Mouse (Mus musculus) stomach, embryonic 16.5 days (tissue): ENCODE measurements at regions not wholly inside any gene's neighbourhood (a gene's known extent, or its start where the extent isn't known, plus 50 kb on each side); places are given as distances from the start of the nearest gene placed in this dataset.

Source experiments
- ATAC-seq: fragments of 200-750 bp; cut with Nextera tagmentation; 2 replicates; pipeline ENCODE4 v1.8.0; 2017; ENCODE audit warnings: moderate number of reproducible peaks, moderate TSS enrichment; ENCODE audit not compliant: insufficient read depth, low FRiP score
- H3K27ac ChIP-seq: fragments of 300-500 bp; sonication (generic); 2 replicates; pipeline ENCODE4 v1.5.1; 2014; ENCODE audit warnings: low read length
- H3K27me3 ChIP-seq: fragments of 300-500 bp; sonication (generic); 2 replicates; pipeline ENCODE4 v1.6.1; 2014; ENCODE audit warnings: low read length, control low read depth, mixed read lengths; ENCODE audit not compliant: control insufficient read depth, insufficient read depth
- H3K36me3 ChIP-seq: fragments of 300-500 bp; sonication (generic); 2 replicates; pipeline ENCODE4 v1.6.1; 2014; ENCODE audit warnings: low read length; ENCODE audit not compliant: control insufficient read depth, insufficient read depth
- H3K4me1 ChIP-seq: fragments of 300-500 bp; sonication (generic); 2 replicates; pipeline ENCODE4 v1.6.1; 2014; ENCODE audit warnings: low read length, control low read depth, mixed read lengths; ENCODE audit not compliant: control insufficient read depth, insufficient read depth
- H3K4me2 ChIP-seq: fragments of 300-500 bp; sonication (generic); 2 replicates; pipeline ENCODE4 v1.6.1; 2014; ENCODE audit warnings: low read depth, low read length, mixed read lengths
- H3K4me3 ChIP-seq: fragments of 300-500 bp; sonication (generic); replicated peaks from 2 replicates; pipeline ENCODE4 v1.5.1; 2014; ENCODE audit warnings: mild to moderate bottlenecking, low read length
- H3K9ac ChIP-seq: fragments of 300-500 bp; sonication (generic); 2 replicates; pipeline ENCODE4 v1.6.1; 2014; ENCODE audit warnings: low read length
- H3K9me3 ChIP-seq: fragments of 300-500 bp; sonication (generic); replicated peaks from 2 replicates; pipeline ENCODE4 v1.6.1; 2016; ENCODE audit warnings: low read length, control low read depth; ENCODE audit not compliant: control insufficient read depth
- WGBS: fragments of 180-500 bp; shearing (Covaris S2); extraction: QIAGEN DNeasy Blood & Tissue Kit; methylation state at CpG from one replicate; pipeline ENCODE4 v1.1.7; 2014; 5-methylcytosine and 5-hydroxymethylcytosine counted together

GRCm38 (mm10) chr9:41792173-41792829 lies 331.8 kb downstream of the Sorl1 start:
- no peaks in the 10 kb centered on the region for H3K9me3 ChIP-seq
- H3K4me3 ChIP-seq, result no peak overlapping the region
- no peaks in the 10 kb centered on the region for H3K36me3 ChIP-seq
- no peak overlapping the region for H3K9ac ChIP-seq
- H3K27me3 ChIP-seq, result no peaks in the 10 kb centered on the region
- H3K27ac ChIP-seq, result no peak overlapping the region
- 69% methylated on average over 4 of the region's 4 CpGs for WGBS
- H3K4me2 ChIP-seq, result no peak overlapping the region
- no peak for ATAC-seq
- H3K4me1 ChIP-seq, result no peaks in the 10 kb centered on the region

GRCm38 (mm10) chr9:41791501-41792172 lies 332.5 kb downstream of the Sorl1 start:
- H3K27ac ChIP-seq, result no peak overlapping the region
- no peak for ATAC-seq
- H3K4me3 ChIP-seq, result no peak overlapping the region
- H3K36me3 ChIP-seq, result no peaks in the 10 kb centered on the region
- no peaks in the 10 kb centered on the region for H3K27me3 ChIP-seq
- H3K4me1 ChIP-seq, result no peaks in the 10 kb centered on the region
- no peak overlapping the region for H3K4me2 ChIP-seq
- WGBS, result 77% methylated on average over 5 of the region's 5 CpGs
- no peaks in the 10 kb centered on the region for H3K9me3 ChIP-seq
- H3K9ac ChIP-seq, result no peak overlapping the region

- 33% methylated on average over 3 of the region's 3 CpGs for WGBS
- Histone ChIP-seq H3K9me3 (0 out of 2 replicates have a peak, but pooled peaks cover 5% of the 10 kb centered on the region), H3K9ac (no peak overlapping the region), H3K27me3 (no peaks in the 10 kb centered on the region), H3K27ac (no peak overlapping the region), H3K4me1 (no peaks in the 10 kb centered on the region), H3K36me3 (no peaks in the 10 kb centered on the region), H3K4me3 (no peak overlapping the region), H3K4me2 (no peak overlapping the region)
- no peak for ATAC-seq
These were observed 339.0 kb downstream of the Sorl1 start for GRCm38 (mm10) chr9:41785131-41785530.

- Histone ChIP-seq H3K27ac (no peak overlapping the region), H3K9me3 (no peaks in the 10 kb centered on the region), H3K9ac (no peak overlapping the region), H3K4me1 (peaks cover 3% of the 10 kb centered on the region; the same call in 1 of the 2 replicates), H3K27me3 (no peaks in the 10 kb centered on the region), H3K4me2 (no peak overlapping the region), H3K4me3 (no peak overlapping the region), H3K36me3 (no peaks in the 10 kb centered on the region)
- WGBS, result 89% methylated on average over 8 of the region's 8 CpGs
- ATAC-seq, result no peak
These were observed 351.7 kb downstream of the Sorl1 start for GRCm38 (mm10) chr9:41772281-41772902.

- Histone ChIP-seq H3K4me2 (no peak overlapping the region), H3K27ac (no peak overlapping the region), H3K9ac (no peak overlapping the region), H3K27me3 (no peaks in the 10 kb centered on the region), H3K4me3 (no peak overlapping the region), H3K36me3 (no peaks in the 10 kb centered on the region), H3K4me1 (peaks cover 3% of the 10 kb centered on the region; the same call in 1 of the 2 replicates), H3K9me3 (no peaks in the 10 kb centered on the region)
- no peak for ATAC-seq
- 76% methylated on average over 1 of the region's 1 CpGs for WGBS
These were observed 352.8 kb downstream of the Sorl1 start for GRCm38 (mm10) chr9:41771276-41771675.

- Histone ChIP-seq H3K9me3 (no peaks in the 10 kb centered on the region), H3K36me3 (no peaks in the 10 kb centered on the region), H3K4me1 (no peaks in the 10 kb centered on the region), H3K27me3 (no peaks in the 10 kb centered on the region), H3K4me3 (no peak overlapping the region), H3K9ac (no peak overlapping the region), H3K27ac (no peak overlapping the region), H3K4me2 (no peak overlapping the region)
- WGBS, result 86% methylated on average over 3 of the region's 3 CpGs
- ATAC-seq, result no peak
These were observed 355.8 kb downstream of the Sorl1 start for GRCm38 (mm10) chr9:41768316-41768715.

GRCm38 (mm10) chr9:41766533-41766920 lies 357.6 kb downstream of the Sorl1 start:
- no peak overlapping the region for H3K4me2 ChIP-seq
- WGBS, result 10% methylated on average over 4 of the region's 4 CpGs
- no peak overlapping the region for H3K9ac ChIP-seq
- peak overlapping the region; percentile 31 for H3K27ac ChIP-seq
- H3K9me3 ChIP-seq, result no peaks in the 10 kb centered on the region
- H3K4me3 ChIP-seq, result no peak overlapping the region
- H3K36me3 ChIP-seq, result no peaks in the 10 kb centered on the region
- peak; percentile 89 for ATAC-seq
- H3K27me3 ChIP-seq, result no peaks in the 10 kb centered on the region
- H3K4me1 ChIP-seq, result no peaks in the 10 kb centered on the region

- peak; percentile 39; the same call in 1 of the 2 replicates for ATAC-seq
- Histone ChIP-seq H3K4me1 (no peaks in the 10 kb centered on the region), H3K27ac (peak overlapping the region; percentile 31), H3K9ac (no peak overlapping the region), H3K36me3 (no peaks in the 10 kb centered on the region), H3K4me2 (no peak overlapping the region), H3K9me3 (no peaks in the 10 kb centered on the region), H3K27me3 (no peaks in the 10 kb centered on the region), H3K4me3 (no peak overlapping the region)
- 63% methylated on average over 6 of the region's 6 CpGs for WGBS
These were observed 358.1 kb downstream of the Sorl1 start for GRCm38 (mm10) chr9:41765816-41766532.
